Mouse (Mus musculus): ENCODE results near the gene Lsm12. TPM values are rescaled to one million over a fixed set of nuclear protein-coding genes. Genes with fewer than 3 reads are reported as not detected.

Gene Lsm12
- polyA plus RNA-seq, 1 experiment from 2014 or later = 119 TPM

- no peaks in the 10 kb centered on the region for H3K9me3 ChIP-seq
- no peaks in the 10 kb centered on the region for H3K27me3 ChIP-seq (ENCODE audit: insufficient read depth, poor library complexity, severe bottlenecking)
- DNase-seq (ENCODE audit: low spot score) = no peak
- H3K4me1 ChIP-seq (replicated peaks) = peaks cover 81% of the 10 kb centered on the region
- H3K27ac ChIP-seq = peak overlapping the region; percentile 9; the same call in 1 of the 2 replicates
- peaks cover 31% of the 10 kb centered on the region for H3K36me3 ChIP-seq
- no peak overlapping the region for H3K4me3 ChIP-seq
- 71% methylated on average over 10 of the region's 10 CpGs for WGBS
These were observed 29.5 kb upstream of the Lsm12 start for GRCm38 (mm10) chr11:102214430-102215156.

- Histone ChIP-seq H3K4me1 (replicated peaks) (peaks cover 81% of the 10 kb centered on the region), H3K27ac (0 out of 2 replicates have a peak overlapping the region, but pooled peaks have one; percentile 9)
These were observed 26.8 kb upstream of the Lsm12 start for GRCm38 (mm10) chr11:102211936-102212341.

GRCm38 (mm10) chr11:102211011-102211410, 25.9 kb upstream of the Lsm12 start:
- Histone ChIP-seq H3K4me1 (replicated peaks) (peaks cover 82% of the 10 kb centered on the region), H3K27me3 (ENCODE audit: insufficient read depth, poor library complexity, severe bottlenecking) (no peaks in the 10 kb centered on the region), H3K9me3 (no peaks in the 10 kb centered on the region), H3K27ac (peak overlapping the region; percentile 42; the same call in 1 of the 2 replicates), H3K4me3 (no peak overlapping the region), H3K36me3 (peaks cover 22% of the 10 kb centered on the region)
- DNase-seq (ENCODE audit: low spot score) = no peak
- 66% methylated on average over 5 of the region's 5 CpGs for WGBS

More at GRCm38 (mm10) chr11:102211936-102212341, 26.8 kb upstream of the Lsm12 start:
- 78% methylated on average over 18 of the region's 18 CpGs for WGBS
- no peak overlapping the region for H3K4me3 ChIP-seq
- DNase-seq (ENCODE audit: low spot score) = no peak
- H3K36me3 ChIP-seq = peaks cover 13% of the 10 kb centered on the region
- no peaks in the 10 kb centered on the region for H3K9me3 ChIP-seq
- H3K27me3 ChIP-seq (ENCODE audit: insufficient read depth, poor library complexity, severe bottlenecking) = no peaks in the 10 kb centered on the region

GRCm38 (mm10) chr11:102210185-102210584, 25.1 kb upstream of the Lsm12 start:
- DNase-seq (ENCODE audit: low spot score) = no peak
- Histone ChIP-seq H3K4me3 (no peak overlapping the region), H3K27ac (peak overlapping the region; percentile 35; the same call in 1 of the 2 replicates), H3K36me3 (peaks cover 30% of the 10 kb centered on the region), H3K4me1 (replicated peaks) (peaks cover 74% of the 10 kb centered on the region), H3K9me3 (no peaks in the 10 kb centered on the region), H3K27me3 (ENCODE audit: insufficient read depth, poor library complexity, severe bottlenecking) (no peaks in the 10 kb centered on the region)
- 74% methylated on average over 3 of the region's 3 CpGs for WGBS

- no peak overlapping the region; the same call in 1 of the 2 replicates for H3K4me3 ChIP-seq
- H3K4me1 ChIP-seq (replicated peaks) = peaks cover 69% of the 10 kb centered on the region
- H3K36me3 ChIP-seq = peaks cover 35% of the 10 kb centered on the region
- DNase-seq (ENCODE audit: low spot score) = no peak
- peak overlapping the region; percentile 81 for H3K27ac ChIP-seq
- WGBS = 20% methylated on average over 2 of the region's 2 CpGs
- H3K9me3 ChIP-seq = no peaks in the 10 kb centered on the region
- no peaks in the 10 kb centered on the region for H3K27me3 ChIP-seq (ENCODE audit: insufficient read depth, poor library complexity, severe bottlenecking)
These were observed 24.6 kb upstream of the Lsm12 start for GRCm38 (mm10) chr11:102209742-102210141.

- peaks cover 44% of the 10 kb centered on the region for H3K36me3 ChIP-seq
- 38% methylated on average over 4 of the region's 4 CpGs for WGBS
- no peaks in the 10 kb centered on the region for H3K27me3 ChIP-seq (ENCODE audit: insufficient read depth, poor library complexity, severe bottlenecking)
- no peaks in the 10 kb centered on the region for H3K9me3 ChIP-seq
- H3K27ac ChIP-seq = peak overlapping the region; percentile 81
- H3K4me1 ChIP-seq (replicated peaks) = peaks cover 60% of the 10 kb centered on the region
- H3K4me3 ChIP-seq = 0 out of 2 replicates have a peak overlapping the region, but pooled peaks have one; percentile 22
- DNase-seq (ENCODE audit: low spot score) = no peak
These were observed 23.8 kb upstream of the Lsm12 start for GRCm38 (mm10) chr11:102208846-102209245.

- peak overlapping the region; percentile 22 for H3K4me3 ChIP-seq
- peak; percentile 82 for DNase-seq (ENCODE audit: low spot score)
- H3K4me1 ChIP-seq (replicated peaks) = peaks cover 56% of the 10 kb centered on the region
- WGBS = 26% methylated on average over 11 of the region's 11 CpGs
- no peaks in the 10 kb centered on the region for H3K27me3 ChIP-seq (ENCODE audit: insufficient read depth, poor library complexity, severe bottlenecking)
- no peaks in the 10 kb centered on the region for H3K9me3 ChIP-seq
- peaks cover 50% of the 10 kb centered on the region for H3K36me3 ChIP-seq
- peak overlapping the region; percentile 81 for H3K27ac ChIP-seq
These were observed 23.0 kb upstream of the Lsm12 start for GRCm38 (mm10) chr11:102207825-102208777.

GRCm38 (mm10) chr11:102206481-102206880, 21.4 kb upstream of the Lsm12 start:
- Histone ChIP-seq H3K27me3 (ENCODE audit: insufficient read depth, poor library complexity, severe bottlenecking) (no peaks in the 10 kb centered on the region), H3K9me3 (no peaks in the 10 kb centered on the region), H3K27ac (peak overlapping the region; percentile 82), H3K4me3 (peak overlapping the region; percentile 16; the same call in 1 of the 2 replicates), H3K36me3 (peaks cover 60% of the 10 kb centered on the region), H3K4me1 (replicated peaks) (peaks cover 48% of the 10 kb centered on the region)
- DNase-seq (ENCODE audit: low spot score) = no peak
- 66% methylated on average over 30 of the region's 30 CpGs for WGBS

- Histone ChIP-seq H3K27ac (no peak overlapping the region), H3K4me1 (replicated peaks) (peaks cover 7% of the 10 kb centered on the region), H3K27me3 (ENCODE audit: insufficient read depth, poor library complexity, severe bottlenecking) (no peaks in the 10 kb centered on the region), H3K9me3 (no peaks in the 10 kb centered on the region), H3K36me3 (peaks cover 98% of the 10 kb centered on the region), H3K4me3 (no peak overlapping the region)
- 83% methylated on average over 12 of the region's 12 CpGs for WGBS
- no peak for DNase-seq (ENCODE audit: low spot score)
These were observed 16.3 kb upstream of the Lsm12 start for GRCm38 (mm10) chr11:102201408-102201821.

- H3K4me1 ChIP-seq (replicated peaks) = peaks cover 3% of the 10 kb centered on the region; the same call in 1 of the 2 replicates
- no peaks in the 10 kb centered on the region for H3K27me3 ChIP-seq (ENCODE audit: insufficient read depth, poor library complexity, severe bottlenecking)
- 84% methylated on average over 9 of the region's 9 CpGs for WGBS
- peaks cover 98% of the 10 kb centered on the region for H3K36me3 ChIP-seq
- no peaks in the 10 kb centered on the region for H3K9me3 ChIP-seq
- DNase-seq (ENCODE audit: low spot score) = no peak
- no peak overlapping the region for H3K4me3 ChIP-seq
- H3K27ac ChIP-seq = no peak overlapping the region
These were observed 14.8 kb upstream of the Lsm12 start for GRCm38 (mm10) chr11:102199856-102200255.

- Histone ChIP-seq H3K36me3 (peaks cover 98% of the 10 kb centered on the region), H3K4me3 (no peak overlapping the region), H3K4me1 (replicated peaks) (peaks cover 3% of the 10 kb centered on the region; the same call in 1 of the 2 replicates), H3K9me3 (no peaks in the 10 kb centered on the region), H3K27me3 (ENCODE audit: insufficient read depth, poor library complexity, severe bottlenecking) (no peaks in the 10 kb centered on the region), H3K27ac (no peak overlapping the region)
- DNase-seq (ENCODE audit: low spot score) = no peak
- 72% methylated on average over 6 of the region's 6 CpGs for WGBS
These were observed 13.1 kb upstream of the Lsm12 start for GRCm38 (mm10) chr11:102198245-102198644.

GRCm38 (mm10) chr11:102196018-102196797, 11.1 kb upstream of the Lsm12 start:
- no peak for DNase-seq (ENCODE audit: low spot score)
- no peaks in the 10 kb centered on the region for H3K27me3 ChIP-seq (ENCODE audit: insufficient read depth, poor library complexity, severe bottlenecking)
- no peak overlapping the region for H3K4me3 ChIP-seq
- H3K36me3 ChIP-seq = peaks cover 94% of the 10 kb centered on the region
- WGBS = 87% methylated on average over 21 of the region's 21 CpGs
- peaks cover 7% of the 10 kb centered on the region for H3K4me1 ChIP-seq (replicated peaks)
- H3K27ac ChIP-seq = no peak overlapping the region
- no peaks in the 10 kb centered on the region for H3K9me3 ChIP-seq

All from hindbrain, embryonic 10.5 days (tissue).